ENCODE assay signal across 8 mouse cellular contexts in genomic region chrX:168673525-168674406, GRCm38 (mm10). TPM values are rescaled to one million over a fixed set of nuclear protein-coding genes. Genes with fewer than 3 reads are reported as not detected.
DNase-seq lines count a peak whose midpoint lies in the region; ATAC-seq and TF ChIP-seq lines count a peak whose summit lies in the region.

TSS of gene Msl3 (minus strand) at chrX:168673898.

- 10% methylated on average over 74 of the region's 88 CpGs for WGBS in heart, embryonic 13.5 days
- 16% methylated on average over 78 of the region's 88 CpGs for WGBS in liver, embryonic 11.5 days

- ATAC-seq in erythroid progenitor cell, adult 5-6 weeks (replicated peaks; ENCODE audit: low FRiP score, poor library complexity, severe bottlenecking), result peak; percentile 87
- peak; percentile 80 for ATAC-seq in heart, embryonic 13.5 days (ENCODE audit: extremely low read depth, insufficient number of reproducible peaks, low FRiP score, low TSS enrichment)
- peak; percentile 94 for ATAC-seq in liver, embryonic 11.5 days (replicated peaks; ENCODE audit: low FRiP score)

- TF ChIP-seq POLR2A in myocyte (IDR thresholded peaks at IDR 0.05; ENCODE audit: insufficient read length, low read depth), result peak; percentile 77

- H3K27me3 ChIP-seq in heart, embryonic 13.5 days (replicated peaks), result no peaks in the 10 kb centered on the region
- H3K27me3 ChIP-seq in liver, embryonic 11.5 days (replicated peaks; ENCODE audit: control insufficient read depth, insufficient read depth, low read length), result no peaks in the 10 kb centered on the region; the same call in 1 of the 2 replicates
- H3K27me3 ChIP-seq in myocyte (ENCODE audit: control insufficient read depth, insufficient read depth, insufficient read length), result no peaks in the 10 kb centered on the region

- peaks cover 17% of the 10 kb centered on the region for H3K36me3 ChIP-seq in heart, embryonic 13.5 days
- H3K36me3 ChIP-seq in liver, embryonic 11.5 days (ENCODE audit: control insufficient read depth, insufficient read depth, low read length), result no peaks in the 10 kb centered on the region
- no peaks in the 10 kb centered on the region for H3K36me3 ChIP-seq in myocyte (ENCODE audit: control insufficient read depth, insufficient read depth)

- DNase-seq in CD4-positive, CD25-positive, alpha-beta regulatory T cell, adult 2 months (ENCODE audit: low read depth, low spot score), result peak; percentile 84
- peak; percentile 92 for DNase-seq in kidney, postnatal 10 days
- DNase-seq in liver, embryonic 11.5 days (ENCODE audit: low spot score), result peak; percentile 80
- peak; percentile 82 to 90 for DNase-seq in spleen, postnatal 4 days (ENCODE audit: low spot score in 2 of 2)

- H3K27ac ChIP-seq in brown adipose tissue, adult 24 weeks (replicated peaks; ENCODE audit: low read depth, low read length), result peak within 1 kb of the TSS; percentile 90
- H3K27ac ChIP-seq in heart, embryonic 13.5 days (replicated peaks), result peak within 1 kb of the TSS; percentile 97
- H3K27ac ChIP-seq in liver, embryonic 11.5 days (ENCODE audit: low read depth, low read length), result peak within 1 kb of the TSS; percentile 96

- peaks cover 5% of the 10 kb centered on the region for H3K79me2 ChIP-seq in myocyte (ENCODE audit: control insufficient read depth, insufficient read depth)

- H3K9me3 ChIP-seq in heart, embryonic 13.5 days, result no peaks in the 10 kb centered on the region
- no peaks in the 10 kb centered on the region for H3K9me3 ChIP-seq in liver, embryonic 11.5 days (ENCODE audit: control insufficient read depth, low read length)

- H3K4me3 ChIP-seq in brown adipose tissue, adult 24 weeks (ENCODE audit: insufficient read depth, low read depth, low read length), result peak within 1 kb of the TSS; percentile 90
- H3K4me3 ChIP-seq in heart, embryonic 13.5 days, result peak within 1 kb of the TSS; percentile 65
- peak within 1 kb of the TSS; percentile 63 for H3K4me3 ChIP-seq in liver, embryonic 11.5 days (ENCODE audit: low read depth, low read length)
- peak within 1 kb of the TSS; percentile 64 for H3K4me3 ChIP-seq in myocyte

- no peaks in the 10 kb centered on the region for H3K4me1 ChIP-seq in brown adipose tissue, adult 24 weeks (ENCODE audit: control insufficient read depth, insufficient read depth, insufficient read length, low read length)
- H3K4me1 ChIP-seq in heart, embryonic 13.5 days, result 0 out of 2 replicates have a peak, but pooled peaks cover 7% of the 10 kb centered on the region
- no peaks in the 10 kb centered on the region for H3K4me1 ChIP-seq in liver, embryonic 11.5 days (replicated peaks; ENCODE audit: control insufficient read depth, insufficient read depth, low read length)

- peak within 1 kb of the TSS; percentile 82 for H3K4me2 ChIP-seq in heart, embryonic 13.5 days
- peak within 1 kb of the TSS; percentile 77 for H3K4me2 ChIP-seq in liver, embryonic 11.5 days
- peak within 1 kb of the TSS; percentile 82 for H3K4me2 ChIP-seq in myocyte (ENCODE audit: low read depth)

- peak within 1 kb of the TSS; percentile 84 for H3K9ac ChIP-seq in heart, embryonic 13.5 days
- peak within 1 kb of the TSS; percentile 74 for H3K9ac ChIP-seq in liver, embryonic 11.5 days (ENCODE audit: low read depth, low read length)

- peak within 1 kb of the TSS; percentile 9 for H3ac ChIP-seq in myocyte (ENCODE audit: control insufficient read depth, insufficient read length)

TF ChIP-seq in myocyte, 11 proteins besides CTCF, POLR2A, EP300 and RAD21:
- TF ChIP-seq CEBPB (IDR thresholded peaks at IDR 0.05; ENCODE audit: insufficient read depth, poor library complexity, severe bottlenecking) (no peak), POLR2AphosphoS2 (IDR thresholded peaks at IDR 0.05; ENCODE audit: insufficient read length, low read depth) (peak; percentile 60), TCF3 (IDR thresholded peaks at IDR 0.05; ENCODE audit: insufficient read length, low read depth) (no peak), E2F4 (IDR thresholded peaks at IDR 0.05; ENCODE audit: insufficient read depth) (no peak)

RNA-seq across cellular contexts. Expression of gene Msl3, which starts in this region (rescaled TPM):
- polyA plus RNA-seq in brown adipose tissue, adult 24 weeks (2012; ENCODE audit: insufficient read depth, insufficient read length, missing spikeins), result 21.9 and 22.7 TPM in 2 replicates
- total RNA-seq in erythroid progenitor cell, adult 5-6 weeks (2015; ENCODE audit: low replicate concordance), result 25.9 and 40.2 TPM in 2 replicates
- 27.2 and 28.6 TPM in 2 replicates for total RNA-seq in erythroid progenitor cell, adult 5-6 weeks (2017; ENCODE audit: low replicate concordance)
- 32.6 and 39.0 TPM in 2 replicates for polyA plus RNA-seq in heart, embryonic 13.5 days (2015; fragmentation: Nextera tagmentation; extraction: Ambion mirVana)
- polyA plus RNA-seq in liver, embryonic 11.5 days (2014; fragmentation: Nextera tagmentation; extraction: Ambion mirVana), result 35.5 and 38.2 TPM in 2 replicates
- 12.8 TPM for polyA plus RNA-seq in myocyte (2012; fragmentation: generic; extraction: Trizol)

Comparison
In these comparisons a context has a peak if more than half of its experiments do, and no peak if none do; other contexts are left out.
1. Peak in every context shown above with its lines: DNase-seq, ATAC-seq, H3K4me3 ChIP-seq and H3K27ac ChIP-seq.